Mouse (Mus musculus) layer of hippocampus, postnatal 10 days (tissue): ENCODE measurements at regions not wholly inside any gene's neighbourhood (a gene's known extent, or its start where the extent isn't known, plus 50 kb on each side); places are given as distances from the start of the nearest gene placed in this dataset.

Experiments used
- DNase-seq, 2 experiments: peaks; one replicate each; pipeline ENCODE4 v3.0.0; 2021; ENCODE audit warnings: low spot score in 2 of 2

- DNase-seq = no peak
Observed at GRCm38 (mm10) chr1:35774566-35774965, 293.6 kb upstream of the Hs6st1 start.

GRCm38 (mm10) chr1:35782668-35783067 lies 285.5 kb upstream of the Hs6st1 start:
- DNase-seq = no peak

- no peak for DNase-seq
Observed at GRCm38 (mm10) chr1:35783427-35783826, 284.8 kb upstream of the Hs6st1 start.

GRCm38 (mm10) chr1:35786241-35786640 lies 282.0 kb upstream of the Hs6st1 start:
- no peak for DNase-seq

GRCm38 (mm10) chr1:35786668-35787213 lies 281.5 kb upstream of the Hs6st1 start:
- no peak for DNase-seq

- no peak for DNase-seq
Observed at GRCm38 (mm10) chr1:35797064-35797463, 271.1 kb upstream of the Hs6st1 start.

GRCm38 (mm10) chr1:35797526-35797925 lies 270.7 kb upstream of the Hs6st1 start:
- no peak for DNase-seq

GRCm38 (mm10) chr1:35805546-35805945 lies 262.7 kb upstream of the Hs6st1 start:
- no peak for DNase-seq

- no peak for DNase-seq
Observed at GRCm38 (mm10) chr1:35806329-35806728, 261.9 kb upstream of the Hs6st1 start.

GRCm38 (mm10) chr1:35806731-35807130 lies 261.5 kb upstream of the Hs6st1 start:
- no peak for DNase-seq

GRCm38 (mm10) chr1:35808894-35809293 lies 259.3 kb upstream of the Hs6st1 start:
- no peak for DNase-seq

- DNase-seq = no peak
Observed at GRCm38 (mm10) chr1:35809341-35809740, 258.9 kb upstream of the Hs6st1 start.

GRCm38 (mm10) chr1:35810571-35811342 lies 257.4 kb upstream of the Hs6st1 start:
- no peak for DNase-seq

- no peak for DNase-seq
Observed at GRCm38 (mm10) chr1:35811380-35811779, 256.8 kb upstream of the Hs6st1 start.

GRCm38 (mm10) chr1:35811795-35812194 lies 256.4 kb upstream of the Hs6st1 start:
- DNase-seq = no peak

- no peak for DNase-seq
Observed at GRCm38 (mm10) chr1:35813625-35814024, 254.6 kb upstream of the Hs6st1 start.

- no peak for DNase-seq
Observed at GRCm38 (mm10) chr1:35814207-35814606, 254.0 kb upstream of the Hs6st1 start.

GRCm38 (mm10) chr1:35814751-35815150 lies 253.4 kb upstream of the Hs6st1 start:
- DNase-seq = no peak

- DNase-seq = no peak
Observed at GRCm38 (mm10) chr1:35821791-35822190, 246.4 kb upstream of the Hs6st1 start.

GRCm38 (mm10) chr1:35822376-35823202 lies 245.6 kb upstream of the Hs6st1 start:
- DNase-seq = no peak

- no peak for DNase-seq
Observed at GRCm38 (mm10) chr1:35823496-35823895, 244.7 kb upstream of the Hs6st1 start.
